Mouse (Mus musculus): ENCODE results near the gene Zfp790. TPM values are rescaled to one million over a fixed set of nuclear protein-coding genes. Genes with fewer than 3 reads are reported as not detected.
A peak's percentile ranks its signal among the peaks of the same experiment; 100 is the strongest.

Gene Zfp790
- 4.8 and 5.6 TPM in 2 replicates for total RNA-seq (2015)
- total RNA-seq (2017) = 9.0 and 9.1 TPM in 2 replicates

GRCm38 (mm10) chr7:29815910-29816429 is at the start of gene Zfp790:
TSS of gene Zfp790 (plus strand) at chr7:29816114.
- peak; percentile 94 for ATAC-seq (ENCODE audit: poor library complexity, severe bottlenecking)

GRCm38 (mm10) chr7:29767058-29767686 is 48.7 kb upstream of the Zfp790 start:
- peak; percentile 68 for ATAC-seq (ENCODE audit: poor library complexity, severe bottlenecking)

GRCm38 (mm10) chr7:29768090-29768900 is 47.6 kb upstream of the Zfp790 start, which contains the start of gene Zfp84:
TSS of gene Zfp84 (plus strand) at chr7:29768552.
- ATAC-seq (ENCODE audit: poor library complexity, severe bottlenecking) = peak; percentile 95

DNA sequence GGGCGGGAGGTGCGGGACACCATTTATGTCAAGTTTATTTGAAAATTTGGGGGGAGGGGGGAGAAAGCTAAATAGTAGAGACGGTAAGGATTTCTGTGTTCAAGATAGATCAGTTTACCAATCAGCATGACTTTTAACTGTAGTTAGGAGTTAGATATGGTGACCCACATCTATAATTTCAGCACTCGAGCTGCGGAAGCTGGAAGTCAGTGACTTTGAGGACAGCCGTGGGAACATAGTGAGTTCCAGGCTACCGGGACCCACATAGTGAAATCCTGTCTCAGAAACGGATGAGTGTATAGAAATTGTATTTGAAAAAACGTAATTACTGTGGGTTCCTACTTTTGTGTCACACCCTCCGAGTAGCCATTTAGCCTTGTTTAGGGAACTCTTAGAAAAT is 46.9 kb upstream of the Zfp790 start:
- no peak for ATAC-seq (ENCODE audit: poor library complexity, severe bottlenecking)

- no peak for ATAC-seq (ENCODE audit: poor library complexity, severe bottlenecking)
Observed at GRCm38 (mm10) chr7:29773503-29773902, 42.4 kb upstream of the Zfp790 start.

- ATAC-seq (ENCODE audit: poor library complexity, severe bottlenecking) = no peak
Observed at GRCm38 (mm10) chr7:29774371-29774770, 41.5 kb upstream of the Zfp790 start.

DNA sequence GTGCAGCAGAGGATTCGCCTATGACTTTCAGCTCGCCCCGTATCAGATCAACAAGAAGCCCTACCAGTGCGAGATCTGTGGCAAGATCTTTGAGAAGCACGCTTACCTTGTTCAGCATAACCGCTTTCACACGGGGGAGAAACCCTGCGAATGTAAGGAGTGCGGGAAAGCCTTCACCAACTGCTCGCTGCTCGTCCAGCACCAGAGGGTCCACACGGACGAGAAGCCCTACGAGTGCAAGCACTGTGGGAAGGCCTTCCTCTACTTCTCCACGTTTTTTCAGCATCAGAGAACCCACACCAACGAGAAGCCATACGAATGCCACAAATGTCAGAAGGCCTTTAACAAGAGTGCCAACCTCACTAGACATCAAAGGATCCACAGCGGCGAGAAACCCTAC is 39.3 kb upstream of the Zfp790 start:
- ATAC-seq (ENCODE audit: poor library complexity, severe bottlenecking) = no peak

GRCm38 (mm10) chr7:29777372-29777771 is 38.5 kb upstream of the Zfp790 start:
- no peak for ATAC-seq (ENCODE audit: poor library complexity, severe bottlenecking)

GRCm38 (mm10) chr7:29783871-29784551 is 31.9 kb upstream of the Zfp790 start, which contains the start of gene Zfp30:
TSS of gene Zfp30 (plus strand) at chr7:29783998.
- peak; percentile 73 for ATAC-seq (ENCODE audit: poor library complexity, severe bottlenecking)

GRCm38 (mm10) chr7:29785023-29785422 is 30.9 kb upstream of the Zfp790 start:
- no peak for ATAC-seq (ENCODE audit: poor library complexity, severe bottlenecking)

DNA sequence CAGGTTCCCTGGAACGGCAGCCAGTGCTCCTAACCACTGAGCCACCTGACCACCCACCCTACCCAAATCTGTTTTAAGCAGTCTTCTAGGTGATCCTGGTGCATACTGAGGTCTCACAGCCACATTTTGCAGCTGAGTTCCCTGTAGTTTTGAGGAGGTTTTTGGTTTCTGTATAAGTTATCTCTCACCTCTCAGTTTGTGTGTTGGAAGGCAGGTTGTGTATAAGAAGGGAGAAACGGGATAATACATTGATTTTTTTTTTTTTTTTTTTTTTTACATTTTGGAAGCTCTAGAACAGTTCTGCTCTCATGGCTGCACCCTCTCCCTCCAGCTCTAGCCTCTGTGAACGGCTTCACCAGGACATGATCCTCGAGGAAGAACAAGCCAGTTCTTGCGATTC is 30.0 kb upstream of the Zfp790 start:
- no peak for ATAC-seq (ENCODE audit: poor library complexity, severe bottlenecking)

- no peak for ATAC-seq (ENCODE audit: poor library complexity, severe bottlenecking)
Observed at GRCm38 (mm10) chr7:29792906-29793305, 23.0 kb upstream of the Zfp790 start.

- ATAC-seq (ENCODE audit: poor library complexity, severe bottlenecking) = no peak
Observed at GRCm38 (mm10) chr7:29807046-29807445, 8.9 kb upstream of the Zfp790 start.

GRCm38 (mm10) chr7:29812244-29812643 is 3.7 kb upstream of the Zfp790 start:
- ATAC-seq (ENCODE audit: poor library complexity, severe bottlenecking) = no peak

DNA sequence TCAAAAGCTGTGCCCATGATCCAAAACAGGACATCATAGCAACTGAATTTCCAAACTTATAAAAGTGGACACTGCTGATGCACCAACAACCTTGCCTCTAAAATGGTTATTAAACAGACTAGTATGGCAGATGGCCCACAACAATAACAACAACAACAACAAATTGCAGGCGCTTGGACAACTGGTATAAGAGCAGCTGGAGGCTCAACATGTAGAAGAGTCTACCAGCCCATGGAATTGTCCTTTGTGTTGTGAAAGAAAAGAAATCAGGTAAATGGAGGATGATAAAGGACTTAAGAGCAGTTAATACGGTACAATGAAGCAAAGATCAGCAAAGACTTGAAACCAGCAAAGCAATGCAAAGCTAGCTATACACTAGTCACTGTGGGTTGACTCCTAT is 1.5 kb upstream of the Zfp790 start:
- no peak for ATAC-seq (ENCODE audit: poor library complexity, severe bottlenecking)

GRCm38 (mm10) chr7:29815061-29815784 is 691 bp upstream of the Zfp790 start:
- ATAC-seq (ENCODE audit: poor library complexity, severe bottlenecking) = 0 out of 2 replicates have a peak, but pooled peaks have one; percentile 8

DNA sequence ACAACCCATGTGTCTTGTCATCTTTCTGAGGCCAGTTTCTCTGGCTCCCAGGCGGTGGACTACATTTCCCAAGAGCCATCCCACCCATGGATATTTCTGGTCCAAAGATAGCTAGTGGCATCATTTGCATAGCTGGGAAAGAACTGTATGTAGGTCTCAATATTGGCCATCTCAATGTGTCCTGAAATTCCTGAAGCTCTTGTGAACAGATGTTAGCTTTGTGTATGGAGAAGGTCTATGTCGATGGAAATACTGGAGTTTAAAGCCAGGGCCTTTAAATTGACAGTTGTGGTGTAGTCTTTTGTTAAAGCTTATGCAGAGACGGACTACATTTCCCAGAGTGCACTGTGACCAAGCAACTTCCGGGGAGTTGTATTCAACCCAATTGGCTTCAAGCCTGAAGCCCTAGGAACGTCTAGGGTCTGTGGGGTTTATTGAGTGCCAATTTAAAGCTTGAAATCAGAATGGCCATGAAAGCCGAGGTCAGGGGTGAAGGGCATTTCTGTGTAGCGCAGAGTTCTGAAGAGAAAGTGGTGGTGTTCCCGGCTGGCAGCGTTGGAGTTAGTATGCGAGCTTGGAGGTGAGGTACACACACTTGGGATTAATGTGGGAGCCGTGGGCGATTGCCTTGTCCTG is 2.8 kb downstream of the Zfp790 start:
- peak; percentile 66 for ATAC-seq (ENCODE audit: poor library complexity, severe bottlenecking)

GRCm38 (mm10) chr7:29828001-29828400 is 12.1 kb downstream of the Zfp790 start:
- no peak for ATAC-seq (ENCODE audit: poor library complexity, severe bottlenecking)

- ATAC-seq (ENCODE audit: poor library complexity, severe bottlenecking) = no peak
Observed at GRCm38 (mm10) chr7:29829804-29830203, 13.9 kb downstream of the Zfp790 start.

- no peak for ATAC-seq (ENCODE audit: poor library complexity, severe bottlenecking)
Observed at GRCm38 (mm10) chr7:29836816-29837215, 20.9 kb downstream of the Zfp790 start.
